Mouse (Mus musculus): ENCODE data around the gene Pla2g7. TPM values are rescaled to one million over a fixed set of nuclear protein-coding genes. Genes with fewer than 3 reads are reported as not detected.
A peak's percentile ranks its signal among the peaks of the same experiment; 100 is the strongest.

Pla2g7 gene
- polyA plus RNA-seq, 1 experiment from 2014 or later: 18.8 TPM

DNA sequence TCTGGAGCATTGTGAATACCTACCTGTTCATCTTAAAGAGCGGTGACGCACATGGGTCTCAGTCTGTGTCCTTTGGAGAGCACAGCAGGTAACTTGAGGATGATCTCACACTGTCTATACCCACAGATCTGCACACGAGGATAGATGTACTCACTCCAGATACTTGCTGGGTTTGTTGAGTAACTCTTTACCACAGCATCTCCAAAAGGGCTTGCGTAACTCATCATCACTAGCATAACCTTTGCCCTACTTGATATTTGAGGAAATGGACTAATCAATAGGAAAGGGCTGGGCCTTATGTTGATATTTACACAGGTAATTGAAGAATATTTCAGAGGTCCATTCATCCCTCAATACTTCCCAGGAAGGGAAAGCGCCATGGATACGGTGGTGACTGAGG, 21.9 kb downstream of the Pla2g7 start:
- 92% methylated on average over 6 of the region's 6 CpGs for WGBS
- ATAC-seq (ENCODE audit: low FRiP score, low read depth): no peak
- Histone ChIP-seq H3K4me2 (replicated peaks) (no peak overlapping the region), H3K4me1 (no peaks in the 10 kb centered on the region), H3K9ac (no peak overlapping the region), H3K36me3 (no peaks in the 10 kb centered on the region), H3K27me3 (replicated peaks) (no peaks in the 10 kb centered on the region), H3K27ac (no peak overlapping the region), H3K9me3 (no peaks in the 10 kb centered on the region), H3K4me3 (no peak overlapping the region)

DNA sequence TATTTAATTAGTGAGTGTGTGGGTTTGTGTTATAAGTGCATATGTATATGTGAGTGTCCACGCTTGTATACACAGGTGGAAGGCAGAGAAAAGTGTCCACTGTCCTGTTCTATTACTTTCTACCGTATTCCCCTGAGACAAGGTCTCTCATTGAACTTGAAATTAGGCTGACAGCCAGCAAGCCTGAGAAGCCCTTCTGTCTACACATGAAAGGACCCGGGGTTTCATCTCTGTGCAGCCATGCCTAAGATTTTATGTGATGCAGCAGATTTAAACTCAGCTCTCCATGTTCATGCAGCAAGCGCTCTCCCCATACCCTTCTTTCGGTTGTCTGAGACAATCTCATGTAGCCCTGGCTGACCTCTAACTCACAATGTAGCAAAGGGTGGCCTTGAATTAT, 22.6 kb downstream of the Pla2g7 start:
- H3K4me1 ChIP-seq: no peaks in the 10 kb centered on the region
- 84% methylated on average over 5 of the region's 5 CpGs for WGBS
- no peak for ATAC-seq (ENCODE audit: low FRiP score, low read depth)

DNA sequence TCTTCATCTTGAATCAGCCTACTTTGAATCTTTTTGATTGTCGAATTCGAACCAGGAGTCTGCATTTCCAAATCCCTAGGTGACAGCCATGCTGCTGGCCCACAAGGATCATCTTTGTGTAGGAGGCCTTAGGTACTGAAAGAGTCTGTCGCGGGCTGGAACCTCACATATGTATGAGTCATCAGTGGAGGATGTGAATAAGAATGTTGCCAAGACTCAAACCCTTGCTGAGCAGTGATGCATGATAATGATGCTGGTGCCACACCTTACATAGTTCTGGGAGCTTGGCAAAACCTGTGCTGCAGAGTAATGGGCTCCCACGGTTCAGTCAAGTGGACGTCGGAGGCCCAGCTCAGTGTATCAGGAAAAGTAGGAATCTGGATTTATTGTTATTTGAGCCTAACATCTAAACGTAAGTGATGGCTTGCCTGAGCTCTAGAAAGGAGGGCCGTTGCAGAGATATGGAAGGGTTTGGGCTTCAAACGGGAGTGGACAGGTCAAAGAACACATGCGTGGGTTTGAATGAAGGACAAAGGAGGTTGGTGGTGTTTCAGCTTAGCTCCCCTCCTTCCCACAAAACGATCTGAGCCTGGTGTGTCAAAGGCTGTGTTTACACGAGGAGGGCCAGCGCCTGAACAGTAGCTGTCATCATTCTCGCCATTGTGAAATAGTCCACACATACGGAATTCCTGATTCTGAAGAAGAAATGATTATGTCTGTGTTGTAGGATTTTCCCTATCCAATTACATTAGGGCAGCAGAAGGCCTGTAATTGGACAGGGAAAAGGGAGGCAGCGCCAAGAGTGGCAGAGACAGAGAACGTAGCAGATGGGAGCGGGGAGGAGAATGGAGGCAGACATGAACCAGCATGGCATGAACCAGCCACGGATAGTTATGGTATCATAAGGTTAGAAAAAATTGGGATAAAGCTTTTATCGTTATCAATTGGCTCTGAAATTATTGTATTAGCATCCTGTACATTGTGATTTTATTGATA, 24.7 kb downstream of the Pla2g7 start:
- 0 out of 2 replicates have a peak, but pooled peaks cover 5% of the 10 kb centered on the region for H3K9me3 ChIP-seq
- no peaks in the 10 kb centered on the region for H3K36me3 ChIP-seq
- H3K4me2 ChIP-seq (replicated peaks): no peak overlapping the region
- ATAC-seq (ENCODE audit: low FRiP score, low read depth): no peak
- no peak overlapping the region for H3K9ac ChIP-seq
- no peaks in the 10 kb centered on the region for H3K27me3 ChIP-seq (replicated peaks)
- no peaks in the 10 kb centered on the region for H3K4me1 ChIP-seq
- H3K27ac ChIP-seq: no peak overlapping the region
- H3K4me3 ChIP-seq: no peak overlapping the region
- 90% methylated on average over 21 of the region's 21 CpGs for WGBS

More for the DNA sequence above, 22.6 kb downstream of the Pla2g7 start:
- Histone ChIP-seq H3K27me3 (replicated peaks) (no peaks in the 10 kb centered on the region), H3K36me3 (no peaks in the 10 kb centered on the region), H3K4me3 (no peak overlapping the region), H3K27ac (no peak overlapping the region), H3K9ac (no peak overlapping the region), H3K9me3 (no peaks in the 10 kb centered on the region), H3K4me2 (replicated peaks) (no peak overlapping the region)

DNA sequence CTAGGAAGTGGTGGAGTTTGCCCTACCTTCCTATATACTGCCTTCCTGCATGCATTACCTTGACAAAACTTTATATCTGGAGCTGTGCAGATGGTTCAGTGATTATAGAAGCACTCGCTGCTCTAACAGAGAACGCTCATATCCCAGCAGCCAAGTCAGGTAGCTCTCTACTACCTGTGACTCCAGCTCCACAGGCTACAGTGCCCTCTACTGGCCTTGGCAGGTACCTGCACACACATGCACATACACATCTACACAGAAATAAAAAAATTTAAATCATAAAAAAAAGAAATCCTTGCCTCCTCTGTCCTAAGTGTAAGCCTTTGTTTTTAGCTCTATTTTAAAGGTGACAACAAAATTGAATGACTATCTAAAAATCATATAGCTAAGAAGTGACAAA, 29.8 kb downstream of the Pla2g7 start:
- H3K4me1 ChIP-seq: no peaks in the 10 kb centered on the region
- no peak for ATAC-seq (ENCODE audit: low FRiP score, low read depth)

DNA sequence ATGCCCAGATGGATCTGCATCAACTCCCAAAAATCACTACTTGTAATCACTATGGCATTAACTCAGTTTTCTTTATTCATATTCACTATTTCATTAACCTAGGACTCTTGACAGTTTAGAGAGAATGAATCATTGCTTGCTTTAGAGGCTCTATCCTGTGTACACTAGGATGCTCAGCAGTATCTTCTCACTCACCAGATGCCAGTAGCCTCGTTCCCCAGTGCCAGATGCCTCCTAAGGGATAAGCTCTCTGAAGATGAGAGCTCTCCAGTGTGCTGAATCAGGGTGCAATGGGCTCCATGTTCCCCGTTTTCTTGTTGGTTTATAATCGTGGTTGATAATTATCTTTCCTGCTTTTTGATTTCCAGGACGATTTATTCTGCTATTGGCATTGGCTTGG, 30.8 kb downstream of the Pla2g7 start:
- Histone ChIP-seq H3K27me3 (replicated peaks) (no peaks in the 10 kb centered on the region), H3K4me1 (no peaks in the 10 kb centered on the region), H3K27ac (no peak overlapping the region), H3K4me2 (replicated peaks) (no peak overlapping the region), H3K9ac (no peak overlapping the region), H3K4me3 (no peak overlapping the region), H3K9me3 (0 out of 2 replicates have a peak, but pooled peaks cover 7% of the 10 kb centered on the region), H3K36me3 (no peaks in the 10 kb centered on the region)
- 74% methylated on average over 4 of the region's 4 CpGs for WGBS
- ATAC-seq (ENCODE audit: low FRiP score, low read depth): no peak

More for the DNA sequence above, 29.8 kb downstream of the Pla2g7 start:
- Histone ChIP-seq H3K9ac (no peak overlapping the region), H3K27me3 (replicated peaks) (no peaks in the 10 kb centered on the region), H3K4me3 (no peak overlapping the region), H3K36me3 (no peaks in the 10 kb centered on the region), H3K9me3 (0 out of 2 replicates have a peak, but pooled peaks cover 7% of the 10 kb centered on the region), H3K27ac (no peak overlapping the region), H3K4me2 (replicated peaks) (no peak overlapping the region)
- WGBS: 97% methylated on average over 2 of the region's 2 CpGs

DNA sequence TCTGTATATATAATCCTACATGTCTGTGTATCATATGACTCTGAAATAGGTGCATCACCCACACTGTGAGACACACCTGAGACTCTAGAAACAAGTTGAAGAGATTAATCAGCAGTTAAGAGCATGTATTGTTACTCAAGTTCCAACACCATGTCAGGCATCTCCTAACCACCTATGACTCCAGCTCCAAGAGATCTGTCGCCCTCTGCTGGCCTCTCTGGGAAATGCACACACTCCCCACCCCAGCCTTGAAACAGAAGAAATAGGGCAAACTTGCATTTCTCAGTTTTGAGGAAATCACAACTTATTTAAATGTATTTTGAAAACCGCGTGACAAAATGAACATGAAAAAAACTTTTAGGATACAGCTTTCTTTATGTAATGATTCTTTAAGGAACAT, 38.8 kb downstream of the Pla2g7 start:
- ATAC-seq (ENCODE audit: low FRiP score, low read depth): no peak
- no peaks in the 10 kb centered on the region for H3K4me1 ChIP-seq
- H3K27me3 ChIP-seq (replicated peaks): no peaks in the 10 kb centered on the region
- no peaks in the 10 kb centered on the region for H3K9me3 ChIP-seq
- no peak overlapping the region for H3K4me2 ChIP-seq (replicated peaks)
- H3K9ac ChIP-seq: no peak overlapping the region
- H3K4me3 ChIP-seq: no peak overlapping the region
- no peak overlapping the region for H3K27ac ChIP-seq
- 15% methylated on average over 3 of the region's 3 CpGs for WGBS
- H3K36me3 ChIP-seq: no peaks in the 10 kb centered on the region

DNA sequence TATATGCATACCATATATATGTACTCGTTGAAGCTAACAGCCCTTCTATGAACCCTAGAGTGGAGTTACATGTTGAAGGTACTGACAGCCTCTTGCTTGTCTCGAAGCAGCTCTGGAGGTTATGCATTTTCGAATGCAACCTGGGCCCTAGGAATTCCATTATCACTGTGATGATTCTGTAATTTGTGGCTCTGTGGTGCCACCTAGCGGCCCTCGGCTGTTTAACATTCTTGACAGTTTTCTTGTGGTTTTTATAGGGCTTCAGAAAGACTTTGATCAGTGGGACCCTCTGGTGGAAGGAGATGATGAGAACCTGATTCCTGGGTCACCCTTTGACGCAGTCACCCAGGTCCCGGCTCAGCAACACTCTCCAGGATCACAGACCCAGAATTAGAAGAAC, 43.7 kb downstream of the Pla2g7 start:
- H3K27me3 ChIP-seq (replicated peaks): no peaks in the 10 kb centered on the region
- no peak for ATAC-seq (ENCODE audit: low FRiP score, low read depth)
- H3K36me3 ChIP-seq: no peaks in the 10 kb centered on the region
- no peak overlapping the region for H3K27ac ChIP-seq
- no peaks in the 10 kb centered on the region for H3K9me3 ChIP-seq
- WGBS: 27% methylated on average over 7 of the region's 7 CpGs
- no peak overlapping the region for H3K4me2 ChIP-seq (replicated peaks)
- H3K4me3 ChIP-seq: no peak overlapping the region
- no peak overlapping the region for H3K9ac ChIP-seq
- no peaks in the 10 kb centered on the region for H3K4me1 ChIP-seq

DNA sequence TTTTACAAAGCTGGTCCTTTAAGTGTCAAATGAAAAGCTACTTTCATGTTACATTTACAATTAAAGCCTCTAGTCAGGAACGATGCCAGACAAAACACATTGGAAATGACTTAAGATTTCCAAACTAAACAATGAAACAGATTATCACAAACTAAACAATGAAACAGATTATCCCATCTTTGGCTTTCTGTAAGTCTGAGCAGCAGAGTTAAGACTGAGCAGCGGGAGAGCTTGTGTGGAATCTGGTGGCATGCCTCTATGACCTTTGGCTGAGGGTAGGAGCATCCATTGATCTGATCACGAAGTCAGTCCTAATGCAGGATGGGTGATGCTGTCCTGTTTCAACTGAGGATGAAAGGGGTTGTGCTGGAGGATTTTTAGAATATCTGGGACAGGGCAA, 44.3 kb downstream of the Pla2g7 start:
- H3K27ac ChIP-seq: no peak overlapping the region
- H3K4me3 ChIP-seq: no peak overlapping the region
- H3K4me1 ChIP-seq: no peaks in the 10 kb centered on the region
- H3K27me3 ChIP-seq (replicated peaks): no peaks in the 10 kb centered on the region
- no peaks in the 10 kb centered on the region for H3K9me3 ChIP-seq
- WGBS: 84% methylated on average over 3 of the region's 3 CpGs
- H3K36me3 ChIP-seq: no peaks in the 10 kb centered on the region
- H3K4me2 ChIP-seq (replicated peaks): no peak overlapping the region
- no peak overlapping the region for H3K9ac ChIP-seq
- ATAC-seq (ENCODE audit: low FRiP score, low read depth): no peak

DNA sequence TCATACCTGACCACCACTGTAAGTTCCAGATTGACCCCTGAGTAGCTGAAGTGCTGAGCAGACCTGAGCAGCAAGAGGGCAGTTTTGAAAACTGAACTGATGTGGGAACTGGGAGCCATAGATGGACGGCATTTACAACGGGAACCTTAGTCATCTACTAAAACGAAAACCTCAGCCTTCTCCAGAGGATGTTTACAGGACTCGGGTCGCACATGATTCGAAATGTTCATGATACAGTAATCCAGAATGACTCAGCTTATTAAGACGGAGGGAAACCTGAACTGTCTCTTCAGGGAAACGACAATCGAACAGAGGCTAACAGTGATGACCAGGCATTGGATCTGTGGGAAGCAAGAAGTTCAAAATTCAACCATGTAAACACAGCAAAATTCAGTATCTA, 51.3 kb downstream of the Pla2g7 start:
- ATAC-seq (ENCODE audit: low FRiP score, low read depth): no peak
- H3K36me3 ChIP-seq: no peaks in the 10 kb centered on the region
- no peak overlapping the region for H3K27ac ChIP-seq
- H3K4me1 ChIP-seq: no peaks in the 10 kb centered on the region
- H3K27me3 ChIP-seq (replicated peaks): no peaks in the 10 kb centered on the region
- H3K4me2 ChIP-seq (replicated peaks): no peak overlapping the region
- no peak overlapping the region for H3K9ac ChIP-seq
- 91% methylated on average over 9 of the region's 9 CpGs for WGBS
- no peaks in the 10 kb centered on the region for H3K9me3 ChIP-seq
- no peak overlapping the region for H3K4me3 ChIP-seq

DNA sequence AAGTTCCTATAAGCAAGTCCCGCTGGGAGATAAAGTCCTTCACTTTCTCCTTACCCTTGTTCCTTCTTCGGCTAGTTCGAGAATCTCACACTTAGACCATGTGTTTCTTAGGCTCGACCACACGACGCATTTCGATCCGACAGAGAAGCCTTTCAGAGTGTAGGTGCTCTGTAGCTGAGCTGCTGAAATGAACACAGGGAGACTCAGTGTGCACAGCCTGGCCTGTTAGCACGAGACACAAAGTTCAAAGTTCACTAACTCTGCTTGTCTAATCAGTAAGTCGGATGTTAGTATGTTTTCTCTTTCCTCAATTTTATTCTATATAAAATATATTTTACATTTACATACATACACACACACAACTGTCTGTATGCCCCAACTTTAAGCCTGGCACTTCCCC, 54.2 kb downstream of the Pla2g7 start:
- no peak for ATAC-seq (ENCODE audit: low FRiP score, low read depth)
- no peak overlapping the region for H3K9ac ChIP-seq
- H3K27me3 ChIP-seq (replicated peaks): no peaks in the 10 kb centered on the region
- H3K9me3 ChIP-seq: 0 out of 2 replicates have a peak, but pooled peaks cover 1% of the 10 kb centered on the region
- H3K27ac ChIP-seq: no peak overlapping the region
- no peak overlapping the region for H3K4me2 ChIP-seq (replicated peaks)
- H3K4me3 ChIP-seq: no peak overlapping the region
- no peaks in the 10 kb centered on the region for H3K36me3 ChIP-seq
- no peaks in the 10 kb centered on the region for H3K4me1 ChIP-seq
- WGBS: 91% methylated on average over 10 of the region's 10 CpGs

DNA sequence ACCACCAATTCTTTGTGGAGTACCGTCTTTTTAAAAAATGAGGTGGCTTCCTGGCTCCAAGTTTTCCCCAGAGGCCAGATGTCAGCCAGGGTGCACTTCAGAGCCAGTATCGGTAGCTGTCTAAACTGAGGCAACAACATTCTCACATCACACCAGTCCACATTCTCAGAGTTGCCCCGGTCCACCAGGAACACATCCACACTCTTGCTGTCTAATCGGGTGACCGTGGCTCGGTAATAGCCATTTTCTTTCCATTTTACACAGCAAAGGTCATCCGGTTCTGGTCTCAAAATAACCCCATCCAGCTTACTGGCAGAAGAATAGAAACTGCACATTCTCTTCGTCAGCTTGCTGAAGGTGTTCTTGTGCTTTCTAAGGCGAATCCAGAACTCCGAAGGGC, 60.3 kb downstream of the Pla2g7 start:
- Histone ChIP-seq H3K4me3 (no peak overlapping the region), H3K27me3 (replicated peaks) (peaks cover 35% of the 10 kb centered on the region), H3K4me1 (peaks cover 14% of the 10 kb centered on the region), H3K4me2 (replicated peaks) (no peak overlapping the region), H3K9me3 (0 out of 2 replicates have a peak, but pooled peaks cover 9% of the 10 kb centered on the region), H3K27ac (no peak overlapping the region), H3K9ac (no peak overlapping the region), H3K36me3 (no peaks in the 10 kb centered on the region)
- 89% methylated on average over 10 of the region's 10 CpGs for whole genome bisulfite sequencing
- no peak for ATAC-seq (ENCODE audit: low FRiP score, low read depth)

DNA sequence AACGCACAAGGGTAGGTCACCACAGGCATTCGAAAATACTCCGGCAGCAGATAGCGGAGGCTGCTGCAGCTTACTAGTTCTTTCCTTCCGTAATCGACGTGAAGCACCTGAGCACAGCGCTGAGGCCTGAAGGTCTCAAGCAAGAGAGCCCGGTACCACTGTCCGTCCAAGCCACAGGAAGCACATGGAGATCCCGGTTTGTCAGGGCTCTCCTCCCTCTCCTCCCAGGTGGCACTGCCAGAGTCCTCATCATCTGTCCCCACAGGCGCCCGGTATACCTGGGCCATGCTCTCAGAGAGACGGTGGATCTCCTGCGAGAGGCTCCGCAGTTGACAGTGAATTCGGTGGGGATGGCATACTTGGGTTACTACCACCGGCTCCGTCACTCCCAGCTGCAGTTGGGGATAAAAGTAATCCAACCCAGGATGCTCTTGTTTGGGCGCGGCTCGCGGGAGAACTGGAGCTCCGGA, 61.2 kb downstream of the Pla2g7 start:
- Histone ChIP-seq H3K4me3 (peak overlapping the region; percentile 39), H3K4me2 (replicated peaks) (peak overlapping the region; percentile 85), H3K36me3 (no peaks in the 10 kb centered on the region), H3K27me3 (replicated peaks) (peaks cover 35% of the 10 kb centered on the region), H3K9me3 (0 out of 2 replicates have a peak, but pooled peaks cover 9% of the 10 kb centered on the region), H3K4me1 (peaks cover 14% of the 10 kb centered on the region), H3K9ac (no peak overlapping the region), H3K27ac (no peak overlapping the region)
- no peak for ATAC-seq (ENCODE audit: low FRiP score, low read depth)
- WGBS: 21% methylated on average over 24 of the region's 24 CpGs

Measured in neural tube, embryonic 12.5 days (tissue).